Mouse (Mus musculus) kidney, embryonic 15.5 days (tissue): ENCODE measurements around the gene Gm5244. TPM values are rescaled to one million over a fixed set of nuclear protein-coding genes. Genes with fewer than 3 reads are reported as not detected.

Experiments used
- ATAC-seq: fragments of 200-750 bp; cut with Nextera tagmentation; replicated peaks from 2 replicates; pipeline ENCODE4 v1.8.0; 2017; ENCODE audit warnings: moderate TSS enrichment; ENCODE audit not compliant: low FRiP score
- H3K27ac ChIP-seq: fragments of 300-500 bp; sonication (generic); 2 replicates; pipeline ENCODE4 v1.5.1; 2015; ENCODE audit warnings: mild to moderate bottlenecking, inconsistent platforms
- H3K27me3 ChIP-seq: fragments of 300-500 bp; sonication (generic); 2 replicates; pipeline ENCODE4 v1.6.1; 2015; ENCODE audit warnings: inconsistent platforms
- H3K36me3 ChIP-seq: fragments of 300-500 bp; sonication (generic); 2 replicates; pipeline ENCODE4 v1.6.1; 2015; ENCODE audit warnings: inconsistent platforms
- H3K4me1 ChIP-seq: fragments of 300-500 bp; sonication (generic); 2 replicates; pipeline ENCODE4 v1.6.1; 2015; ENCODE audit warnings: inconsistent platforms
- H3K4me2 ChIP-seq: fragments of 300-500 bp; sonication (generic); 2 replicates; pipeline ENCODE4 v1.6.1; 2015; ENCODE audit warnings: moderate library complexity, mild to moderate bottlenecking, inconsistent platforms
- H3K4me3 ChIP-seq: fragments of 300-500 bp; sonication (generic); replicated peaks from 2 replicates; pipeline ENCODE4 v1.5.1; 2015; ENCODE audit warnings: mild to moderate bottlenecking, inconsistent platforms
- H3K9ac ChIP-seq: fragments of 300-500 bp; sonication (generic); 2 replicates; pipeline ENCODE4 v1.6.1; 2015; ENCODE audit warnings: mild to moderate bottlenecking, inconsistent platforms
- H3K9me3 ChIP-seq: fragments of 300-500 bp; sonication (generic); replicated peaks from 2 replicates; pipeline ENCODE4 v1.6.1; 2016; ENCODE audit warnings: inconsistent platforms
- WGBS: fragments of 180-500 bp; shearing (Covaris S2); methylation state at CpG from one replicate; pipeline ENCODE4 v1.1.7; 2015; ENCODE audit warnings: mixed read lengths; 5-methylcytosine and 5-hydroxymethylcytosine counted together
- polyA plus RNA-seq: library from polyadenylated mRNA; unstranded; fragments of >200 nt; fragmentation: Nextera tagmentation; extraction: Ambion mirVana; gene quantifications from 2 replicates; pipeline ENCODE4 v1.2.1, GENCODE M21; 2015

Gene Gm5244
- polyA plus RNA-seq, 1 experiment from 2014 or later: not detected

DNA sequence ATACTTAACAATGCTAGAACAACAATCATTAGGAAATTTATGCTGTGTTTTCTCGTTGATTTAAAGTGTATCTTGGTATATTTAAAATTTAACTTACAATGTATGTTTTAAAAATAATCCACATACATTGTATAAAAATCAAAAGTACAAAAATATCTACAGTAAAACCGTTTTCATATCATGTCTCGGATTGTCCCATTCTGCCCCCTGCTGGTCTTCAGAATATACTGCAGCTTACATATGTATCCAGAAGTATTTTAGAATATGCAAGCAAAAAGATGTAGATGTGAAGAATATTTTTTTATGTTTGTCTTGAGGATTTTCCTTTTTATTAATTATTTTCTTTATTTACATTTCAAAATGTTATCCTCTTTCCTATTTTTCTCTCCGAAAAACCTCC is 26.1 kb upstream of the Gm5244 start:
- Histone ChIP-seq H3K4me1 (no peaks in the 10 kb centered on the region), H3K9ac (no peak overlapping the region), H3K27me3 (no peaks in the 10 kb centered on the region), H3K4me3 (no peak overlapping the region), H3K9me3 (no peaks in the 10 kb centered on the region), H3K4me2 (no peak overlapping the region), H3K36me3 (no peaks in the 10 kb centered on the region), H3K27ac (no peak overlapping the region)
- no peak for ATAC-seq
- WGBS: 30% methylated on average over 4 of the region's 4 CpGs

DNA sequence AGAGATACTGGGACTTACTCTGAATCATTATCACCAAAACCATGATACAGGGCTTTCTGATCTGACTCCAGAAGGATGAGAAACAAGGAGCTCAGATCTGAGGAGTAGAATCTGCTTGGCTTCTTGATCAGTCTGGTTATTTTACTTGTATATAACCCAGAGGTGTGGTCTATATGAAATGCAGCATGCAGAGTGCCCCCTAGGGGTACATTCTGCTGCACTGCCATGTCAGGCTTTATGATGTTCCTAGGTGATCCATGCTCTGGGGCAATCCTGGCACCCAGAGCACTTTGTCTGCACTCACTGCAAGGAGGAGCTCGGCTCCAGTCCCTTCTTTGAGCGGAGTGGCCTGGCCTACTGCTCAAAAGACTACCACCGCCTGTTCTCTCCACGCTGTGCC is 21.9 kb upstream of the Gm5244 start:
- no peaks in the 10 kb centered on the region for H3K36me3 ChIP-seq
- H3K27ac ChIP-seq: no peak overlapping the region
- H3K4me3 ChIP-seq: no peak overlapping the region
- no peak overlapping the region for H3K4me2 ChIP-seq
- no peaks in the 10 kb centered on the region for H3K27me3 ChIP-seq
- no peak overlapping the region for H3K9ac ChIP-seq
- ATAC-seq: no peak
- no peaks in the 10 kb centered on the region for H3K9me3 ChIP-seq
- 81% methylated on average over 4 of the region's 4 CpGs for WGBS
- H3K4me1 ChIP-seq: no peaks in the 10 kb centered on the region

DNA sequence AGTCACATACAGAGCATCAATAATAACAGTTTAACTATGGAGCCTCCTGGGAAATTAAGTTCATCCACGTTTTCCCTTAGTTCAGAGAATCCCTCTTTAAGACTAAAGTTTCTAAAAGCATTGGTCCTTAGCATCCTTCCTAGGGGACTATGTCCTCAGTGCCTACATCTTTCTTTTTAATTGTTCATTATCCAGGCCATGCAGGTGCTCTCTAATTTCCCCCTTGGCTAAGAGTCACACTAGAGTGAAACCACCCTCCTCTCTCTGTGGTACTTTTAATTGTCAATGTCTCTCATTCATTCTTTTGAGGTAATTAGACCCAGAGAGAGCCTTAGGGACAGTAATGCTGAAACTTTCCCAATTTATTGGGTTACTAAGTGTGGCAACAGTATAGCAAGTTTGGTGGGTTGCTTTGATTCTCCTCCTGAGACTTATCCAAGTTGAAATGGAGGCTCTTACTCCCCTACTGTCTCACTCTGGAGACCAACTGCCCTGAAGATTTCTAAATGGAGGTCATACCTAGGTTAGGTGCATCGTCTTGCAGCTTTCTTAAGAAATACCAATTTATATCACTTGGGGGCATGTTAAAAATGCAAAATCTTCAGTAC is 15.6 kb upstream of the Gm5244 start:
- no peak for ATAC-seq
- WGBS: 70% methylated on average over 2 of the region's 2 CpGs
- Histone ChIP-seq H3K4me1 (no peaks in the 10 kb centered on the region), H3K4me2 (no peak overlapping the region), H3K9me3 (no peaks in the 10 kb centered on the region), H3K4me3 (no peak overlapping the region), H3K27me3 (no peaks in the 10 kb centered on the region), H3K36me3 (no peaks in the 10 kb centered on the region), H3K9ac (no peak overlapping the region), H3K27ac (no peak overlapping the region)

DNA sequence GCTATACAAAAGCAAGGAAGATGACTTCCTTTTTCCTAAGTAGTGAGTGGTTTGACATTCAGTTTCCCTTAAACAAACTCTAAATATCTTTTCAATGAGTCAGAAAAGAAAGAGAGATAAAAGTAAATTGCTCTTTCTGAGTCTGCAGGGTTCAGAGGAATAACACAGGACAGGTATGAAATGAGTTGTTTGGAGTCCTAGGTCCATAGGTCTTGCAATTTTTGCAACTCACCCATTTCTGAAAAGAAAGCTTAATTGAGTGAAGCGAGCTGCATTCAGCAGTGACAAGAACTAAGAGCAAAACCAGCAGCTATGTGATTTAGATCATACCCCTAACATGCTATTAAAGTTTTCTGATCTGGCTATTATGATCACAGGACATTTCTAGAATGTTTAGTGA is 14.9 kb upstream of the Gm5244 start:
- ATAC-seq: no peak

DNA sequence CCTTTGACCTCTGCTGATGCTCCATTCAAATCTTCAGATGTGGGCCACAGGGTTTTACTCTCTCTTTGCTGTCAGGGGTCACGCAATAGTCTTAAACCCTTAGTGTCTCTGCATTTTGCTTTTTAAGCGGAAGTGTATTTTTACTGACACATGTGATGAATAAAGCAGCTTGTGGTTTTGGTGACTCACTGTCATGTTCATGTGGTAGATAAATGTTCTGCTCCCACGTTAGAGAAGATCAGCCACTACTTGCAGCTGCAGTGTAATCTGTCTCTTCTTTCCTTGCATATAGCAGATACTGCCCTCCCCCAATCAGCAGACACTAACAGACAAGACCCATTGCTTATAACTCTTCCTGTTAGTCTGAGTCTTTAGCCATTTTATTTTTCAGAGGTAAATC is 12.9 kb upstream of the Gm5244 start:
- Histone ChIP-seq H3K4me3 (no peak overlapping the region), H3K36me3 (no peaks in the 10 kb centered on the region)
- 74% methylated on average over 3 of the region's 3 CpGs for WGBS

More for the DNA sequence above, 14.9 kb upstream of the Gm5244 start:
- H3K4me1 ChIP-seq: no peaks in the 10 kb centered on the region
- no peak overlapping the region for H3K27ac ChIP-seq
- H3K9me3 ChIP-seq: no peaks in the 10 kb centered on the region
- H3K27me3 ChIP-seq: no peaks in the 10 kb centered on the region
- H3K9ac ChIP-seq: no peak overlapping the region
- 59% methylated on average over 1 of the region's 1 CpGs for whole genome bisulfite sequencing
- no peaks in the 10 kb centered on the region for H3K36me3 ChIP-seq
- H3K4me2 ChIP-seq: no peak overlapping the region
- no peak overlapping the region for H3K4me3 ChIP-seq

DNA sequence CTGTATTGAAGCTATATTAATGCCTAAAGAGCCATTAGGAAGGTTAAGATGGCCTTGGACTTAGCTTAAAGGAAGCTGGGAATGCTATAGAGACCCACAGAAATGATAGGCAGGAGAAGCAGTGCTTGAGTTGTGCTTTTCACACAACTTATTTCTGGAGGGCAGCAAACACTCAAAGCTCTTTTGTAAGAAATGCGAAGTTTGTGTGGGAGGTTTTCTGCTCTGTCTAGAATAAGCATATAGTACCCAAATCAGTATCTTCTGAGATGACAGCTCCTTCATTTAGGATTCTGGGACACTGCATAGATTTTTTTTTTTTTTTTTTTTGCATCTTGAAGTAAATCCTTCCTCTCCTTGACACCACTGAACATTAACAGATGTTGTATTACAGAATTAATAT is 8.0 kb upstream of the Gm5244 start:
- H3K27ac ChIP-seq: no peak overlapping the region
- no peak overlapping the region for H3K4me2 ChIP-seq
- no peak for ATAC-seq
- no peaks in the 10 kb centered on the region for H3K36me3 ChIP-seq
- no peaks in the 10 kb centered on the region for H3K9me3 ChIP-seq
- H3K4me1 ChIP-seq: no peaks in the 10 kb centered on the region
- H3K9ac ChIP-seq: no peak overlapping the region
- no peak overlapping the region for H3K4me3 ChIP-seq
- no peaks in the 10 kb centered on the region for H3K27me3 ChIP-seq
- 77% methylated on average over 1 of the region's 1 CpGs for WGBS

More for the DNA sequence above, 12.9 kb upstream of the Gm5244 start:
- no peak for ATAC-seq
- no peaks in the 10 kb centered on the region for H3K27me3 ChIP-seq
- no peak overlapping the region for H3K4me2 ChIP-seq
- H3K9me3 ChIP-seq: no peaks in the 10 kb centered on the region
- no peak overlapping the region for H3K27ac ChIP-seq
- H3K4me1 ChIP-seq: no peaks in the 10 kb centered on the region
- no peak overlapping the region for H3K9ac ChIP-seq

DNA sequence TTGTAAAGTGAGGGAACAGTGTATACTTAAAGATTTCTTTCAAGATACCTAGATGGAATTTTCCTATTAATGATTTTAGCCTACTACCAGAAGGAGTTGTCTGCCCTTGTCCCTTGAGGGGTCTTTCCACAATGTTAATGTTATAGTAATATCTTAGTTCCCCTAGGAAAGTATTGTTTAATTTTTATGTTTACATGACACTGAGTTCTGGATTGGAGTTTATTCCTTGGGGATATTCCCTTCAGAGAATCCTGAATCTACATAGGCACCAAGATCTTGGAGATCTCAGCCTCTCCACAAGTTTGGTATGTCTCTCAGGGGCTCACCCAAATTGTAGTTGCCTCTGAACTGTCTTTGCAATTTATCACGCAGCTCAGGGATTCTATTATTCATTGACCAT is 10.5 kb downstream of the Gm5244 start, which contains the start of gene Olfr1444:
Olfr1444 (plus strand) TSS at position 301 of the 400 bp plus-strand sequence.
- H3K27me3 ChIP-seq: no peaks in the 10 kb centered on the region
- WGBS: 55% methylated on average over 1 of the region's 1 CpGs
- no peak within 1 kb of the TSS for H3K4me2 ChIP-seq
- H3K4me3 ChIP-seq: no peak within 1 kb of the TSS
- H3K4me1 ChIP-seq: no peaks in the 10 kb centered on the region
- no peak within 1 kb of the TSS for H3K9ac ChIP-seq
- H3K27ac ChIP-seq: no peak within 1 kb of the TSS
- no peak for ATAC-seq
- no peaks in the 10 kb centered on the region for H3K36me3 ChIP-seq
- no peaks in the 10 kb centered on the region; the same call in 1 of the 2 replicates for H3K9me3 ChIP-seq

DNA sequence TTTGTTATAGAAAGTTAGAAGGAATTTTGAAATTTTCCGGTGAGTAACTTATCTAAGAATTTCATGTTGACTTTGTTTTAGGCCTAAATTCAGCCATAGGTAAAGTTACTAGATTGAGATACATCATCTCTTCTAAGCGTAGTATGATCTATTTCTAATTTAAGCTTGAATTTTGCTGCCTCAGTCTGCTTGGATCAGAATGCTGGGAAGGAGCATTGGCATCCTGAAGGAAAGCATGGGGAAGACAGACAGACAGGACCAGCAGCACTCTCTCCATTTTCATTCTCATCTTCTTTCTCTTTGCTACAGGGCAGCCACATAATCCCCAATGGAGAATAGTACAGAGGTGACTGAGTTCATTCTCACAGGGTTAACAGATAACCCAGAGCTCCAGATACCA is 37.1 kb downstream of the Gm5244 start, which contains the start of gene Olfr1445:
Olfr1445 (plus strand) TSS at position 301 of the 400 bp plus-strand sequence.
- Histone ChIP-seq H3K27ac (no peak within 1 kb of the TSS), H3K36me3 (no peaks in the 10 kb centered on the region), H3K4me2 (no peak within 1 kb of the TSS), H3K4me1 (no peaks in the 10 kb centered on the region), H3K9me3 (no peaks in the 10 kb centered on the region), H3K4me3 (no peak within 1 kb of the TSS), H3K27me3 (no peaks in the 10 kb centered on the region), H3K9ac (no peak within 1 kb of the TSS)
- ATAC-seq: no peak
- 89% methylated on average over 2 of the region's 2 CpGs for WGBS

DNA sequence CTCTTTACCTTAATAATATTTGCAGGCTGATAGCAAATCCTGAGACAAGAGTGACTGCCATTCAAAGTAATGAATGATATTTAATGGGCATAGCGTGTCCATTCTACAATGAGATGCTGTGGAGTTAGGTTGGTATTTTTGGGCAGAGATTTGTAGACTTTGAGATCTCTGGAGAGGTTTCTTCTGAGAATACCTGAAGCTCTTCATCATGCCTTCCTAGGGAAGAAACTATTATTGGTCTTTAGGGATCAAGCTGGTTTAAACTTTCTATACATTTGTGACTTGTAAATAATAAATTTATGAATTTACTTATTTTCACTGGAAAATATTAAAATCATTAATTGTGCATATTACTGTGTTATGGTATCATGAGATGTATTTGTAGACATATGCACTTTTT is 46.9 kb downstream of the Gm5244 start, which contains the start of gene Olfr1446:
Olfr1446 (minus strand) TSS at position 101 of the 400 bp plus-strand sequence.
- Histone ChIP-seq H3K27ac (no peak within 1 kb of the TSS), H3K27me3 (no peaks in the 10 kb centered on the region), H3K4me3 (no peak within 1 kb of the TSS), H3K9me3 (no peaks in the 10 kb centered on the region), H3K36me3 (no peaks in the 10 kb centered on the region), H3K9ac (no peak within 1 kb of the TSS), H3K4me1 (no peaks in the 10 kb centered on the region), H3K4me2 (no peak within 1 kb of the TSS)
- WGBS: 78% methylated on average over 1 of the region's 1 CpGs
- ATAC-seq: no peak

Other genes with a start within 250 kb of the Gm5244 start
- gene Gm4952, start 246.7 kb upstream of the Gm5244 start, polyA plus RNA-seq: 0.23 and 0.27 TPM in 2 replicates
- gene Glyat, start 213.4 kb upstream of the Gm5244 start, polyA plus RNA-seq: 11.5 and 12.6 TPM in 2 replicates
- not detected in 2 replicates for gene Olfr1442, start 176.2 kb upstream of the Gm5244 start, polyA plus RNA-seq
- gene Olfr1443, start 168.6 kb upstream of the Gm5244 start, polyA plus RNA-seq: not detected in 2 replicates
- gene Keg1, start 150.9 kb upstream of the Gm5244 start, polyA plus RNA-seq: 57.5 and 58.1 TPM in 2 replicates
- 2.4 and 2.5 TPM in 2 replicates for gene Cntf, start 81.0 kb upstream of the Gm5244 start, polyA plus RNA-seq
- 15.1 and 15.9 TPM in 2 replicates for gene Zfp91, start 50.6 kb upstream of the Gm5244 start, polyA plus RNA-seq
- gene Lpxn, start 50.5 kb upstream of the Gm5244 start, polyA plus RNA-seq: 1.3 and 1.4 TPM in 2 replicates
- gene Olfr1444, start 10.6 kb downstream of the Gm5244 start, polyA plus RNA-seq: not detected in 2 replicates
- gene Olfr1445, start 37.2 kb downstream of the Gm5244 start, polyA plus RNA-seq: not detected in 2 replicates
- gene Olfr1446, start 46.8 kb downstream of the Gm5244 start, polyA plus RNA-seq: not detected in 2 replicates
- not detected in 2 replicates for gene Olfr1447, start 57.1 kb downstream of the Gm5244 start, polyA plus RNA-seq
- gene Olfr1448, start 77.7 kb downstream of the Gm5244 start, polyA plus RNA-seq: not detected in 2 replicates
- not detected in 2 replicates for gene Olfr1449, start 84.2 kb downstream of the Gm5244 start, polyA plus RNA-seq
- gene Olfr1450, start 103.6 kb downstream of the Gm5244 start, polyA plus RNA-seq: not detected in 2 replicates
- not detected in 2 replicates for gene Olfr1451, start 148.3 kb downstream of the Gm5244 start, polyA plus RNA-seq
- not detected in 2 replicates for gene Olfr1453, start 181.6 kb downstream of the Gm5244 start, polyA plus RNA-seq
- gene Olfr1454, start 213.9 kb downstream of the Gm5244 start, polyA plus RNA-seq: not detected in 2 replicates